Mouse (Mus musculus): ENCODE measurements around the gene Ulk4.

The Ulk4 gene

GRCm38 (mm10) chr9:121277118-121278060, at the start of gene Ulk4:
TSS of gene Ulk4 (minus strand) at chr9:121277197.
- peak; percentile 91 for DNase-seq (ENCODE audit: low spot score)

GRCm38 (mm10) chr9:121322034-121322433, 45.0 kb upstream of the Ulk4 start:
- no peak for DNase-seq (ENCODE audit: low spot score)

GRCm38 (mm10) chr9:121321118-121321517, 44.1 kb upstream of the Ulk4 start:
- DNase-seq (ENCODE audit: low spot score) = no peak

- DNase-seq (ENCODE audit: low spot score) = no peak
Observed at GRCm38 (mm10) chr9:121320433-121320832, 43.4 kb upstream of the Ulk4 start.

- no peak for DNase-seq (ENCODE audit: low spot score)
Observed at GRCm38 (mm10) chr9:121319323-121319966, 42.4 kb upstream of the Ulk4 start.

- no peak for DNase-seq (ENCODE audit: low spot score)
Observed at GRCm38 (mm10) chr9:121316621-121317405, 39.8 kb upstream of the Ulk4 start.

- DNase-seq (ENCODE audit: low spot score) = no peak
Observed at GRCm38 (mm10) chr9:121315901-121316595, 39.1 kb upstream of the Ulk4 start.

GRCm38 (mm10) chr9:121314541-121315152, 37.6 kb upstream of the Ulk4 start:
- DNase-seq (ENCODE audit: low spot score) = no peak

GRCm38 (mm10) chr9:121313656-121314374, 36.8 kb upstream of the Ulk4 start:
- DNase-seq (ENCODE audit: low spot score) = peak; percentile 53

- no peak for DNase-seq (ENCODE audit: low spot score)
Observed at GRCm38 (mm10) chr9:121312237-121312891, 35.4 kb upstream of the Ulk4 start.

GRCm38 (mm10) chr9:121311846-121312236, 34.8 kb upstream of the Ulk4 start:
- DNase-seq (ENCODE audit: low spot score) = no peak

GRCm38 (mm10) chr9:121310501-121310900, 33.5 kb upstream of the Ulk4 start:
- no peak for DNase-seq (ENCODE audit: low spot score)

- DNase-seq (ENCODE audit: low spot score) = no peak
Observed at GRCm38 (mm10) chr9:121309287-121309686, 32.3 kb upstream of the Ulk4 start.

GRCm38 (mm10) chr9:121305456-121305855, 28.5 kb upstream of the Ulk4 start:
- DNase-seq (ENCODE audit: low spot score) = no peak

GRCm38 (mm10) chr9:121304520-121304919, 27.5 kb upstream of the Ulk4 start:
- no peak for DNase-seq (ENCODE audit: low spot score)

- DNase-seq (ENCODE audit: low spot score) = no peak
Observed at GRCm38 (mm10) chr9:121303748-121304147, 26.8 kb upstream of the Ulk4 start.

GRCm38 (mm10) chr9:121303086-121303485, 26.1 kb upstream of the Ulk4 start:
- no peak for DNase-seq (ENCODE audit: low spot score)

GRCm38 (mm10) chr9:121302543-121302942, 25.5 kb upstream of the Ulk4 start:
- no peak for DNase-seq (ENCODE audit: low spot score)

GRCm38 (mm10) chr9:121301041-121301920, 24.3 kb upstream of the Ulk4 start:
- no peak for DNase-seq (ENCODE audit: low spot score)
